Mouse (Mus musculus) CH12.LX (cell line): Measurements from ENCODE around the gene Zfp512. TPM values are rescaled to one million over a fixed set of nuclear protein-coding genes. Genes with fewer than 3 reads are reported as not detected.
"Not testable (repeated sequence)": the region's sequence is repeated elsewhere in the genome, so short reads cannot be mapped to it uniquely, and the experiment has no call there.

Source experiments
- DNase-seq: peaks from one replicate; pipeline ENCODE4 v3.0.0-alpha.2; 2013; ENCODE audit errors: extremely low read depth
- H3K27ac ChIP-seq: 2 replicates; pipeline ENCODE4 v1.5.1; 2012; ENCODE audit warnings: low read depth, mild to moderate bottlenecking, control low read depth, moderate library complexity; ENCODE audit not compliant: insufficient read depth
- H3K27me3 ChIP-seq: replicated peaks from 2 replicates; pipeline ENCODE3; 2012; ENCODE audit warnings: inconsistent platforms
- H3K36me3 ChIP-seq, 2 experiments: replicated peaks in 1 of 2; 2 replicates each; pipeline versions ENCODE3 to v1.6.1; 2012; ENCODE audit warnings: inconsistent platforms in 1 of 2, low read length in 1 of 2, mild to moderate bottlenecking in 1 of 2, mixed read lengths in 1 of 2, moderate library complexity in 1 of 2; ENCODE audit not compliant: control insufficient read depth in 1 of 2, insufficient read depth in 1 of 2
- H3K4me1 ChIP-seq, 2 experiments: 2 replicates each; pipeline ENCODE4 v1.6.1; 2012; ENCODE audit warnings: inconsistent platforms in 1 of 2, moderate library complexity in 1 of 2; ENCODE audit not compliant: insufficient read depth in 2 of 2, control insufficient read depth in 1 of 2
- H3K4me2 ChIP-seq: 2 replicates; pipeline ENCODE4 v1.6.1; 2012; ENCODE audit warnings: low read depth, mild to moderate bottlenecking, control low read depth; ENCODE audit not compliant: poor library complexity, insufficient read depth, severe bottlenecking
- H3K4me3 ChIP-seq, 3 experiments: fragments of 150-350 bp in 1 of 3; sonication (generic) in 1 of 3; replicated peaks in 1 of 3; 2 replicates each; pipeline versions ENCODE3 to v1.5.1; 2011 to 2012; ENCODE audit warnings: low read depth in 2 of 3, low read length in 2 of 3, mild to moderate bottlenecking in 2 of 3, moderate library complexity in 2 of 3, control low read depth in 1 of 3, improper control_type of control experiment in 1 of 3, inconsistent platforms in 1 of 3, mixed read lengths in 1 of 3; ENCODE audit not compliant: poor library complexity in 1 of 3
- H3K79me2 ChIP-seq: replicated peaks from 2 replicates; pipeline ENCODE4 v1.6.1; 2012; ENCODE audit warnings: mild to moderate bottlenecking, moderate library complexity; ENCODE audit not compliant: control insufficient read depth, poor library complexity, insufficient read depth, severe bottlenecking; ENCODE audit errors: extremely low read depth
- H3K9ac ChIP-seq: 2 replicates; pipeline ENCODE4 v1.6.1; 2012; ENCODE audit warnings: low read depth, mild to moderate bottlenecking, control low read depth, moderate library complexity; ENCODE audit not compliant: insufficient read depth
- H3K9me3 ChIP-seq: replicated peaks from 2 replicates; pipeline ENCODE3; 2012; ENCODE audit warnings: low read length, inconsistent platforms, mixed read lengths
- BHLHE40 ChIP-seq: IDR thresholded peaks from 2 replicates; pipeline ENCODE4 v1.6.1; 2011; ENCODE audit warnings: mild to moderate bottlenecking, low read depth, low read length, improper control_type of control experiment
- CTCF ChIP-seq, 2 experiments: IDR thresholded peaks in 1 of 2; conservative IDR thresholded peaks in 1 of 2; 2 replicates each; pipeline ENCODE4 v1.5.1; 2011 to 2012; ENCODE audit warnings: low read depth in 2 of 2, low read length in 2 of 2, improper control_type of control experiment in 1 of 2, inconsistent platforms in 1 of 2, mild to moderate bottlenecking in 1 of 2, moderate library complexity in 1 of 2
- HCFC1 ChIP-seq: IDR thresholded peaks from 2 replicates; pipeline ENCODE4 v1.6.1; 2012; ENCODE audit warnings: low read depth, mild to moderate bottlenecking, inconsistent platforms, low read length, improper control_type of control experiment
- IRF4 ChIP-seq: IDR thresholded peaks from 2 replicates; pipeline ENCODE4 v1.6.1; 2014; ENCODE audit warnings: low read depth, mild to moderate bottlenecking, inconsistent platforms, low read length, improper control_type of control experiment
- MAX ChIP-seq: IDR thresholded peaks from 2 replicates; pipeline ENCODE4 v1.6.1; 2011; ENCODE audit warnings: low read length, improper control_type of control experiment
- MXI1 ChIP-seq: IDR thresholded peaks from 2 replicates; pipeline ENCODE4 v1.6.1; 2011; ENCODE audit warnings: mild to moderate bottlenecking, low read depth, low read length, improper control_type of control experiment
- MYC ChIP-seq: IDR thresholded peaks from 2 replicates; pipeline ENCODE4 v1.6.1; 2011; ENCODE audit warnings: low read depth, mild to moderate bottlenecking, improper control_type of control experiment, low read length
- POLR2A ChIP-seq: IDR thresholded peaks from 2 replicates; pipeline ENCODE4 v1.6.1; 2011; ENCODE audit warnings: low read depth, mild to moderate bottlenecking, improper control_type of control experiment, low read length
- RAD21 ChIP-seq: IDR thresholded peaks from 2 replicates; pipeline ENCODE4 v1.6.1; 2011; ENCODE audit warnings: low read depth, mild to moderate bottlenecking, low read length, improper control_type of control experiment, moderate library complexity
- SIN3A ChIP-seq: IDR thresholded peaks from 2 replicates; pipeline ENCODE4 v1.6.1; 2012; ENCODE audit warnings: low read length, improper control_type of control experiment, inconsistent platforms
- SMC3 ChIP-seq: IDR thresholded peaks from 2 replicates; pipeline ENCODE4 v1.6.1; 2011; ENCODE audit warnings: low read depth, low read length, improper control_type of control experiment
- USF1 ChIP-seq: IDR thresholded peaks from 2 replicates; pipeline ENCODE4 v1.6.1; 2014; ENCODE audit warnings: low read depth, mild to moderate bottlenecking, inconsistent platforms, low read length, improper control_type of control experiment
- USF2 ChIP-seq: conservative IDR thresholded peaks from 2 replicates; pipeline ENCODE4 v1.6.1; 2011; ENCODE audit warnings: low read depth, low read length, improper control_type of control experiment
- ZMIZ1 ChIP-seq: IDR thresholded peaks from 2 replicates; pipeline ENCODE4 v1.6.1; 2012; ENCODE audit warnings: low read depth, mild to moderate bottlenecking, inconsistent platforms, low read length, improper control_type of control experiment
- ZNF384 ChIP-seq: IDR thresholded peaks from 2 replicates; pipeline ENCODE4 v1.6.1; 2012; ENCODE audit warnings: low read depth, low read length, improper control_type of control experiment, inconsistent platforms
- dilution Hi-C: fragments of 300-500 bp; cut with MboI; formaldehyde crosslinking; loops from 2 replicates; pipeline ENCODE4 v1.14.3; 2020; ENCODE audit warnings: low sequenced_read_pairs; ENCODE audit not compliant: extremely low pct_unique_long_range_greater_than_20kb, extremely low pct_ligation_motif_present
- in situ Hi-C: fragments of 300-500 bp; cut with MboI; formaldehyde crosslinking; loops from 3 replicates; pipeline ENCODE4 v1.14.3; 2019; ENCODE audit warnings: low sequenced_read_pairs, low pct_ligation_motif_present, low pct_unique_long_range_greater_than_20kb, mixed read lengths
- polyA plus RNA-seq: library from polyadenylated mRNA; unstranded; fragments of >175 nt; gene quantifications from 2 replicates; pipeline ENCODE4 v1.2.1, GENCODE M21; 2012; ENCODE audit warnings: low read depth; ENCODE audit not compliant: insufficient read length
- total RNA-seq, 2 experiments: library from RNA; depleted of rRNA; stranded (reverse); fragments of 300-350 nt in 1 of 2; fragments of >200 nt in 1 of 2; gene quantifications; 2 replicates each; pipeline ENCODE4 v1.2.3; 2012 to 2014

The Zfp512 gene
- total and polyA plus RNA-seq, 3 experiments: 16.5 to 17.2 (median 16.5) TPM

DNA sequence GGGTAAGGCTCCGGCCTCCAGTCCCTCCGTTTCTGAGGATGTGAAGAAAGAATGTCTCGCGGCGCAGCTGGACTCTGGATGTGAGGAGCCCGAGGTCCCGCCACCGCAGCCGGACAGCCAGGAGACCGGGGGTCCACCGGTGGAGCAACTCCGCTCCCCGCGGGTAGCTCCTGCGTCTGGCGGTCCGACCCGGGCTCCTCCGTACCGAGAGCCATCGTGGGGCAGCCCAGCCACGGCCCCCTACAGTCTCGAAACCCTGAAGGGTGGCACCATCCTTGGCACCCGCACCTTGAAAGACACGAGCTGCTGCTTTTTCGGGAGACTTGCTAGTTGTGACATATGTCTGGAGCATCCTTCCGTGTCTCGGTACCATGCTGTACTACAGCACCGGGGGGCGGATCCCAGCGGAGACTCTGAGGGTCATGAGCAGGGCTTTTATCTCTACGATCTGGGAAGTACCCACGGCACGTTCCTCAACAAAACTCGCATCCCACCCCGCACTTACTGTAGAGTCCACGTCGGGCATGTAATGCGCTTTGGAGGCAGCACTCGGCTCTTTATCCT, 75.0 kb downstream of the Zfp512 start:
- no peak for DNase-seq
- Histone ChIP-seq H3K4me2 (peak overlapping the region; percentile 99), H3K4me3 (peak overlapping the region; percentile 77 to 99 (median 99)), H3K9me3 (no peaks in the 10 kb centered on the region), H3K9ac (peak overlapping the region; percentile 92), H3K36me3 (peaks cover 28 to 48% of the 10 kb centered on the region in 2 experiments), H3K27ac (no peak overlapping the region), H3K4me1 (peaks cover 7 to 33% of the 10 kb centered on the region in 2 experiments; a peak in 3 of 4 replicates), H3K79me2 (peaks cover 28% of the 10 kb centered on the region), H3K27me3 (no peaks in the 10 kb centered on the region)
- no peak for TF ChIP-seq POLR2A
- TF ChIP-seq RAD21: no peak
- TF ChIP-seq ZNF384: no peak
- no peak for TF ChIP-seq IRF4
- TF ChIP-seq SIN3A: no peak
- TF ChIP-seq MXI1: no peak
- TF ChIP-seq USF2: no peak
- in situ Hi-C loops: no loop called here
- dilution Hi-C loops: no loop called here

DNA sequence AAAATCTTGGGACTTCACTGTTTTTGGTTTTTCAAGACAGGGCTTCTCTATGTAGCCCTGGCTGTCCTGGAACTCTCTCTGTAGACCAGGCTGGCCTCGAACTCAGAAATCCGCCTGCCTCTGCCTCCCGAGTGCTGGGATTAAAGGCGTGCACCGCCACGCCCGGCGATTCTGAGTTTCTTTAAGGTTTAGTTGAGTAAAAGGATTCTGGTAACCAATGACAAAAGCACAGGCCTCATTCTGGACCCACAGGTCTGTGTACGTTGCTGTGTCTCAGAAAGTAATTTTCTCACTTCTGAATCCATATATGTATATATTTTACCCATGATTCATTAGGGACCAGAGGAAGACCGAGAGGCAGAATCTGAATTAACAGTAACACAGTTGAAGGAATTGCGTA, 75.5 kb downstream of the Zfp512 start, which contains the start of gene Supt7l:
Gene Supt7l (minus strand): TSS at position 101 of the 400 bp plus-strand sequence.
- H3K79me2 ChIP-seq: peaks cover 28% of the 10 kb centered on the region
- H3K27ac ChIP-seq, H3K27me3 ChIP-seq, dilution Hi-C loops, H3K9me3 ChIP-seq, DNase-seq, in situ Hi-C loops: not testable (repeated sequence)
- H3K9ac ChIP-seq: peak within 1 kb of the TSS; percentile 92
- peak within 1 kb of the TSS; percentile 77 to 99 (median 99) for H3K4me3 ChIP-seq
- H3K4me2 ChIP-seq: peak within 1 kb of the TSS; percentile 99
- H3K36me3 ChIP-seq: peaks cover 29 to 48% of the 10 kb centered on the region in 2 experiments
- peaks cover 7 to 33% of the 10 kb centered on the region in 2 experiments; a peak in 3 of 4 replicates for H3K4me1 ChIP-seq

DNA sequence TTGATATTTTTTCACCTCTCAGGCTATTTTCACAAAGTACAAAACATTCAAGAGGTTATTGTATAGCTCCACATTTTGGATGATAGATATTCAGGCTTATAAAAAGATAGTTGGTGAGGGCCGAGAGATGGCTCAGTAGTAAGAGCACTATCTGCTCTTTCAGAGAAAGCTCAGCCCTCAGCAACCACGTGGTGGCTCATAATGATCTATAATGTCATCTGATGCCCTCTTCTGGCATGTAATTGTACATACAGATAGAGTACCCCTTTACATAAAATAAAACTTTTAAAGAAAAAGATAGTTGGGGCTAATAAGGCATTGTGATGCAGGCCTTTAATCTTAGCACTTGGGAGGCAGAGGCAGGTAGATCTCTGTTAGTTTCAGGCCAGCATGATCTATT, 76.3 kb downstream of the Zfp512 start:
- H3K36me3 ChIP-seq: peaks cover 34 to 52% of the 10 kb centered on the region in 2 experiments
- H3K9me3 ChIP-seq: no peaks in the 10 kb centered on the region
- H3K27me3 ChIP-seq: no peaks in the 10 kb centered on the region
- peaks cover 7 to 33% of the 10 kb centered on the region in 2 experiments; a peak in 3 of 4 replicates for H3K4me1 ChIP-seq
- H3K4me3 ChIP-seq: no peak overlapping the region
- in situ Hi-C loops: no loop called here
- no peak overlapping the region for H3K4me2 ChIP-seq
- TF ChIP-seq HCFC1 (no peak), BHLHE40 (no peak), CTCF (conservative IDR thresholded peaks at IDR 0.05 in 1 of 2, IDR thresholded peaks at IDR 0.05 in 1 of 2; ENCODE audit: low read depth in 2 of 2, low read length in 2 of 2) (peak in 1 of 2 experiments; percentile 42; a peak in 2 of 4 replicates), MYC (peak; percentile 89), MAX (peak; percentile 62), ZMIZ1 (no peak), USF1 (no peak), SMC3 (no peak), MXI1 (peak; percentile 34; the same call in 1 of the 2 replicates)
- H3K9ac ChIP-seq: no peak overlapping the region; the same call in 1 of the 2 replicates
- H3K79me2 ChIP-seq: peaks cover 28% of the 10 kb centered on the region
- dilution Hi-C loops: no loop called here
- H3K27ac ChIP-seq: no peak overlapping the region
- peak; percentile 31 for DNase-seq

Other genes starting within 250 kb of the Zfp512 start
- gene Ppm1g, start 231.7 kb upstream of the Zfp512 start, total RNA-seq (2012; rRNA removed): 182 and 225 TPM in 2 replicates
- 96.9 and 97.8 TPM in 2 replicates for gene Ppm1g, start 231.7 kb upstream of the Zfp512 start, total RNA-seq (2014; rRNA removed)
- gene Ppm1g, start 231.7 kb upstream of the Zfp512 start, polyA plus RNA-seq: 366 and 383 TPM in 2 replicates
- gene Nrbp1, start 211.6 kb upstream of the Zfp512 start, total RNA-seq (2012; rRNA removed): 36.6 and 40.4 TPM in 2 replicates
- gene Nrbp1, start 211.6 kb upstream of the Zfp512 start, total RNA-seq (2014; rRNA removed): 40.5 and 41.5 TPM in 2 replicates
- gene Nrbp1, start 211.6 kb upstream of the Zfp512 start, polyA plus RNA-seq: 34.5 and 36.1 TPM in 2 replicates
- gene Gm9970, start 211.2 kb upstream of the Zfp512 start, total RNA-seq (2012; rRNA removed): not detected in 2 replicates
- not detected in 2 replicates for gene Gm9970, start 211.2 kb upstream of the Zfp512 start, total RNA-seq (2014; rRNA removed)
- gene Gm9970, start 211.2 kb upstream of the Zfp512 start, polyA plus RNA-seq: not detected in 2 replicates
- gene Krtcap3, start 200.7 kb upstream of the Zfp512 start, total RNA-seq (2012; rRNA removed): 13.9 and 14.1 TPM in 2 replicates
- 9.8 and 10.0 TPM in 2 replicates for gene Krtcap3, start 200.7 kb upstream of the Zfp512 start, total RNA-seq (2014; rRNA removed)
- 8.6 and 11.3 TPM in 2 replicates for gene Krtcap3, start 200.7 kb upstream of the Zfp512 start, polyA plus RNA-seq
- 11.1 and 21.5 TPM in 2 replicates for gene Ift172, start 161.3 kb upstream of the Zfp512 start, total RNA-seq (2012; rRNA removed)
- 4.3 and 6.1 TPM in 2 replicates for gene Ift172, start 161.3 kb upstream of the Zfp512 start, total RNA-seq (2014; rRNA removed)
- gene Ift172, start 161.3 kb upstream of the Zfp512 start, polyA plus RNA-seq: 8.5 and 9.2 TPM in 2 replicates
- gene Fndc4, start 156.4 kb upstream of the Zfp512 start, total RNA-seq (2012; rRNA removed): 0.13 and 0.34 TPM in 2 replicates
- gene Fndc4, start 156.4 kb upstream of the Zfp512 start, total RNA-seq (2014; rRNA removed): not detected in 2 replicates
- gene Fndc4, start 156.4 kb upstream of the Zfp512 start, polyA plus RNA-seq: not detected in 2 replicates
- 0.08 TPM in 1 of 2 replicates, not detected in the other for gene Gckr, start 155.0 kb upstream of the Zfp512 start, total RNA-seq (2012; rRNA removed)
- gene Gckr, start 155.0 kb upstream of the Zfp512 start, total RNA-seq (2014; rRNA removed): not detected in 2 replicates
- not detected in 2 replicates for gene Gckr, start 155.0 kb upstream of the Zfp512 start, polyA plus RNA-seq
- gene 4930548H24Rik, start 33.3 kb downstream of the Zfp512 start, total RNA-seq (2012; rRNA removed): 0.08 TPM in 1 of 2 replicates, not detected in the other
- 0.19 TPM in 1 of 2 replicates, not detected in the other for gene 4930548H24Rik, start 33.3 kb downstream of the Zfp512 start, total RNA-seq (2014; rRNA removed)
- 0.18 TPM in 1 of 2 replicates, not detected in the other for gene 4930548H24Rik, start 33.3 kb downstream of the Zfp512 start, polyA plus RNA-seq
- 30.6 and 40.8 TPM in 2 replicates for gene Gpn1, start 42.3 kb downstream of the Zfp512 start, total RNA-seq (2012; rRNA removed)
- 37.3 and 47.5 TPM in 2 replicates for gene Gpn1, start 42.3 kb downstream of the Zfp512 start, total RNA-seq (2014; rRNA removed)
- gene Gpn1, start 42.3 kb downstream of the Zfp512 start, polyA plus RNA-seq: 38.7 and 42.6 TPM in 2 replicates
- 25.7 and 30.0 TPM in 2 replicates for gene Slc4a1ap, start 74.6 kb downstream of the Zfp512 start, total RNA-seq (2012; rRNA removed)
- 27.9 and 31.0 TPM in 2 replicates for gene Slc4a1ap, start 74.6 kb downstream of the Zfp512 start, total RNA-seq (2014; rRNA removed)
- gene Slc4a1ap, start 74.6 kb downstream of the Zfp512 start, polyA plus RNA-seq: 41.1 and 50.6 TPM in 2 replicates
- 12.8 and 13.3 TPM in 2 replicates for gene Supt7l, start 75.4 kb downstream of the Zfp512 start, total RNA-seq (2012; rRNA removed)
- 15.9 and 16.8 TPM in 2 replicates for gene Supt7l, start 75.4 kb downstream of the Zfp512 start, total RNA-seq (2014; rRNA removed)
- 13.2 and 16.2 TPM in 2 replicates for gene Supt7l, start 75.4 kb downstream of the Zfp512 start, polyA plus RNA-seq
- gene Mrpl33, start 144.5 kb downstream of the Zfp512 start, total RNA-seq (2012; rRNA removed): 168 and 236 TPM in 2 replicates
- gene Mrpl33, start 144.5 kb downstream of the Zfp512 start, total RNA-seq (2014; rRNA removed): 336 and 387 TPM in 2 replicates
- gene Mrpl33, start 144.5 kb downstream of the Zfp512 start, polyA plus RNA-seq: 114 and 150 TPM in 2 replicates
- gene Rbks, start 245.2 kb downstream of the Zfp512 start, total RNA-seq (2012; rRNA removed): 3.6 and 5.5 TPM in 2 replicates
- gene Rbks, start 245.2 kb downstream of the Zfp512 start, total RNA-seq (2014; rRNA removed): 6.5 and 6.8 TPM in 2 replicates
- 9.2 and 9.3 TPM in 2 replicates for gene Rbks, start 245.2 kb downstream of the Zfp512 start, polyA plus RNA-seq
- gene Babam2, start 245.3 kb downstream of the Zfp512 start, total RNA-seq (2012; rRNA removed): 30.0 and 39.8 TPM in 2 replicates
- 29.4 and 38.2 TPM in 2 replicates for gene Babam2, start 245.3 kb downstream of the Zfp512 start, total RNA-seq (2014; rRNA removed)
- 71.5 and 78.0 TPM in 2 replicates for gene Babam2, start 245.3 kb downstream of the Zfp512 start, polyA plus RNA-seq